ENCODE assay signal across 13 mouse cellular contexts in the genomic region with DNA sequence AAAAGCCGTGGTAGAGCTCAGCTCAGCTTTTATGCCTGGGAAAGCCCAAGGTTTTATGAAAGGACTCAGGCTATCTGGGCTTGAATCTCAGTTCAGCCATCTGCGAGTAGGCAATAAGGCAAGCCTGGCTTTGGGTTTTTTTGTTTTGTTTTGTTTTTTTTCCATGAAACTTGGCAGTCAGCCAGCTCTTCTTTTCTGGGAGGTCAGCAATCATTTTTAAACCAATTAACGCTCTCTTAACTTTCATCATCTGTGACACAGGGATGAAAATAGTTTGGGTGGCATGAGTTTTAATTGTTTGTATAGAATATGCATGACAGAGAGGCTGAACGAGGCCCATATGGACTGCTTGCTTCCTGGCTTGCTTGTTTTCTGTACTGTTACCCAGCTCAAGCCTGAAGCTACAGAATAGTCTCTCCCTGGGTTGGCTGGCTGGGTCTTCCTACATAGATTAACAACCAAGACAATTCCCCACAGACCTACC. TPM values are rescaled to one million over a fixed set of nuclear protein-coding genes. Genes with fewer than 3 reads are reported as not detected.
A peak's percentile ranks its signal among the peaks of the same experiment; 100 is the strongest.
DNase-seq lines count a peak whose midpoint lies in the region; ATAC-seq lines count a peak whose summit lies in the region.
"Had no signal": no experiment of that assay in that cellular context is flagged by ENCODE, and none has a peak within 500 bp of the region (broad histone marks: within the 10 kb centered on the region; RNA-seq: fewer than 3 reads in every experiment).

No protein-coding gene starts in this region.

- no peaks in the 10 kb centered on the region for H3K9me3 ChIP-seq in lung, embryonic 16.5 days (ENCODE audit: control insufficient read depth, low read length)
- H3K9me3 ChIP-seq in forebrain, embryonic 16.5 days (ENCODE audit: control insufficient read depth, low read length), result no peaks in the 10 kb centered on the region
- H3K9me3 ChIP-seq: intestine, embryonic 15.5 days had no signal

- peak; percentile 49; the same call in 1 of the 2 replicates for ATAC-seq in lung, embryonic 16.5 days (ENCODE audit: low read depth)
- ATAC-seq in forebrain, embryonic 16.5 days, result peak; percentile 84
- ATAC-seq: intestine, embryonic 15.5 days had no signal

- H3K27ac ChIP-seq in lung, embryonic 16.5 days (ENCODE audit: low read length), result no peak overlapping the region
- peak overlapping the region; percentile 52 for H3K27ac ChIP-seq in forebrain, embryonic 16.5 days (ENCODE audit: low read length)
- H3K27ac ChIP-seq: intestine, embryonic 15.5 days; limb, embryonic 12.5 days had no signal

- no peaks in the 10 kb centered on the region for H3K36me3 ChIP-seq in lung, embryonic 16.5 days (ENCODE audit: control insufficient read depth, insufficient read depth, low read length)
- H3K36me3 ChIP-seq in forebrain, embryonic 16.5 days (ENCODE audit: control insufficient read depth, insufficient read depth), result no peaks in the 10 kb centered on the region
- H3K36me3 ChIP-seq: intestine, embryonic 15.5 days; limb, embryonic 12.5 days had no signal

- H3K4me2 ChIP-seq in lung, embryonic 16.5 days (ENCODE audit: low read depth, low read length), result no peak overlapping the region
- no peak overlapping the region for H3K4me2 ChIP-seq in forebrain, embryonic 16.5 days (ENCODE audit: low read length)
- H3K4me2 ChIP-seq: intestine, embryonic 15.5 days; limb, embryonic 12.5 days had no signal

- H3K27me3 ChIP-seq in lung, embryonic 16.5 days (ENCODE audit: control insufficient read depth, insufficient read depth, low read depth, low read length), result no peaks in the 10 kb centered on the region
- H3K27me3 ChIP-seq in forebrain, embryonic 16.5 days (replicated peaks; ENCODE audit: control insufficient read depth, insufficient read depth, low read length), result no peaks in the 10 kb centered on the region
- H3K27me3 ChIP-seq: intestine, embryonic 15.5 days; limb, embryonic 12.5 days had no signal

- no peak overlapping the region for H3K9ac ChIP-seq in lung, embryonic 16.5 days (ENCODE audit: low read length)
- no peak overlapping the region for H3K9ac ChIP-seq in forebrain, embryonic 16.5 days (replicated peaks; ENCODE audit: low read depth, low read length)
- H3K9ac ChIP-seq: intestine, embryonic 15.5 days; limb, embryonic 12.5 days had no signal

- peak; percentile 80 for DNase-seq in heart, adult 11 months
- no peak for DNase-seq in heart, postnatal 36 days
- DNase-seq in lung, postnatal 4 days, result no peak
- DNase-seq in Muller cell, postnatal 12 days (ENCODE audit: inconsistent ontology term), result peak; percentile 52
- no peak for DNase-seq in embryo, embryonic 10 days (ENCODE audit: low spot score)
- DNase-seq: lung, adult 18-20 months had no signal

- no peak overlapping the region for H3K4me3 ChIP-seq in lung, embryonic 16.5 days (ENCODE audit: low read length)
- no peak overlapping the region for H3K4me3 ChIP-seq in forebrain, embryonic 16.5 days (replicated peaks; ENCODE audit: low read length)
- H3K4me3 ChIP-seq: intestine, embryonic 15.5 days; limb, embryonic 12.5 days had no signal

- H3K4me1 ChIP-seq in lung, embryonic 16.5 days (replicated peaks; ENCODE audit: control insufficient read depth, insufficient read depth, low read length), result no peaks in the 10 kb centered on the region
- no peaks in the 10 kb centered on the region; the same call in 1 of the 2 replicates for H3K4me1 ChIP-seq in forebrain, embryonic 16.5 days (replicated peaks; ENCODE audit: control insufficient read depth, insufficient read depth, low read length)
- H3K4me1 ChIP-seq: intestine, embryonic 15.5 days had no signal

- 34% methylated on average over 4 of the region's 4 CpGs for WGBS in lung, embryonic 16.5 days
- WGBS in forebrain, embryonic 16.5 days, result 13% methylated on average over 4 of the region's 4 CpGs

- intact Hi-C loops in heart, postnatal 36 days (cut with DNase I), result no loop called here

RNA-seq across cellular contexts. Expression of gene Hspb3, which starts 33.4 kb away (rescaled TPM):
- total RNA-seq in heart, postnatal 36 days (2021), result 10 to 100 TPM; 13.8 to 15.2 TPM
- 2.3 and 2.9 TPM in 2 replicates for polyA plus RNA-seq in lung, embryonic 16.5 days (2015; fragmentation: Nextera tagmentation; extraction: Ambion mirVana)
- 1.1 and 1.4 TPM in 2 replicates for polyA plus RNA-seq in forebrain, embryonic 16.5 days (2015; fragmentation: Nextera tagmentation; extraction: Ambion mirVana)
- total RNA-seq: adrenal gland, adult 18-20 months had no signal
- polyA plus RNA-seq: gonadal fat pad, adult 2 months; intestine, embryonic 15.5 days; thymus, postnatal 0 days had no signal

Comparison
In these comparisons a context has a peak if more than half of its experiments do, and no peak if none do; other contexts are left out.
1. DNase-seq: peak in heart, adult 11 months (single experiment) and Muller cell, postnatal 12 days (single experiment); none in heart, postnatal 36 days (0 of 2), lung, postnatal 4 days (0 of 2) and embryo, embryonic 10 days (single experiment).